Mouse (Mus musculus) MEL (cell line): ENCODE results near the gene Lpo. TPM values are rescaled to one million over a fixed set of nuclear protein-coding genes. Genes with fewer than 3 reads are reported as not detected.

Experiments
- DNase-seq: peaks from one replicate; pipeline ENCODE4 v3.0.0; 2011; ENCODE audit warnings: low read depth, low spot score
- H3K27ac ChIP-seq: 2 replicates; pipeline ENCODE4 v1.5.1; 2012; ENCODE audit warnings: low read depth, mild to moderate bottlenecking, control low read depth, low read length, moderate library complexity; ENCODE audit not compliant: control insufficient read depth
- H3K27me3 ChIP-seq, 2 experiments: fragments of 150-350 bp in 1 of 2; sonication (generic) in 1 of 2; 2 replicates each; pipeline ENCODE4 v1.6.1; 2012; ENCODE audit warnings: low read length in 2 of 2, mild to moderate bottlenecking in 2 of 2, improper control_type of control experiment in 1 of 2, moderate library complexity in 1 of 2; ENCODE audit not compliant: insufficient read depth in 2 of 2, control insufficient read depth in 1 of 2
- H3K36me3 ChIP-seq, 2 experiments: 2 replicates each; pipeline ENCODE4 v1.6.1; 2012 to 2014; ENCODE audit warnings: low read length in 2 of 2, improper control_type of control experiment in 1 of 2, inconsistent platforms in 1 of 2, mild to moderate bottlenecking in 1 of 2; ENCODE audit not compliant: insufficient read depth in 2 of 2, control insufficient read depth in 1 of 2
- H3K4me1 ChIP-seq, 2 experiments: fragments of 150-350 bp in 1 of 2; sonication (generic) in 1 of 2; 2 replicates each; pipeline ENCODE4 v1.6.1; 2012; ENCODE audit warnings: low read length in 2 of 2, improper control_type of control experiment in 1 of 2, mild to moderate bottlenecking in 1 of 2; ENCODE audit not compliant: insufficient read depth in 2 of 2, control insufficient read depth in 1 of 2
- H3K4me3 ChIP-seq, 2 experiments: fragments of 150-350 bp in 1 of 2; sonication (generic) in 1 of 2; 2 replicates each; pipeline ENCODE4 v1.5.1; 2012; ENCODE audit warnings: low read depth in 2 of 2, low read length in 2 of 2, mild to moderate bottlenecking in 2 of 2, moderate library complexity in 2 of 2, control low read depth in 1 of 2, improper control_type of control experiment in 1 of 2; ENCODE audit not compliant: control insufficient read depth in 1 of 2, insufficient read depth in 1 of 2
- H3K79me2 ChIP-seq: 2 replicates; pipeline ENCODE4 v1.6.1; 2012; ENCODE audit warnings: mild to moderate bottlenecking, low read length, moderate library complexity; ENCODE audit not compliant: control insufficient read depth, poor library complexity, insufficient read depth
- H3K9ac ChIP-seq: 2 replicates; pipeline ENCODE4 v1.6.1; 2012; ENCODE audit warnings: low read depth, mild to moderate bottlenecking, control low read depth, low read length, moderate library complexity; ENCODE audit not compliant: control insufficient read depth, poor library complexity, severe bottlenecking
- H3K9me3 ChIP-seq: fragments of 150-350 bp; sonication (generic); replicated peaks from 2 replicates; pipeline ENCODE4 v1.6.1; 2012; ENCODE audit warnings: mild to moderate bottlenecking, low read length, improper control_type of control experiment, moderate library complexity; ENCODE audit not compliant: insufficient read depth
- BHLHE40 ChIP-seq: IDR thresholded peaks from 2 replicates; pipeline ENCODE4 v1.6.1; 2012; ENCODE audit warnings: low read depth, mild to moderate bottlenecking, inconsistent platforms, low read length, improper control_type of control experiment, borderline replicate concordance
- CHD1 ChIP-seq: IDR thresholded peaks from 2 replicates; pipeline ENCODE4 v1.6.1; 2012; ENCODE audit warnings: low read depth, mild to moderate bottlenecking, inconsistent platforms, low read length, improper control_type of control experiment
- CHD2 ChIP-seq: IDR thresholded peaks from 2 replicates; pipeline ENCODE4 v1.6.1; 2011; ENCODE audit warnings: low read length, improper control_type of control experiment
- CTCF ChIP-seq, 3 experiments: IDR thresholded peaks in 2 of 3; conservative IDR thresholded peaks in 1 of 3; 2 replicates each; pipeline ENCODE4 v1.5.1; 2011 to 2012; ENCODE audit warnings: low read length in 3 of 3, low read depth in 2 of 3, mild to moderate bottlenecking in 2 of 3, improper control_type of control experiment in 1 of 3, inconsistent platforms in 1 of 3, mixed read lengths in 1 of 3, moderate library complexity in 1 of 3; ENCODE audit not compliant: control insufficient read depth in 1 of 3, insufficient read depth in 1 of 3, poor library complexity in 1 of 3, severe bottlenecking in 1 of 3
- E2F4 ChIP-seq: IDR thresholded peaks from 2 replicates; pipeline ENCODE4 v1.6.1; 2011; ENCODE audit warnings: low read depth, low read length, improper control_type of control experiment, borderline replicate concordance
- ELF1 ChIP-seq: IDR thresholded peaks from 2 replicates; pipeline ENCODE4 v1.6.1; 2014; ENCODE audit warnings: low read depth, mild to moderate bottlenecking, inconsistent platforms, low read length, improper control_type of control experiment, moderate library complexity
- EP300 ChIP-seq, 2 experiments: IDR thresholded peaks; 2 replicates each; pipeline ENCODE4 v1.6.1; 2011; ENCODE audit warnings: improper control_type of control experiment in 2 of 2, low read length in 2 of 2, low read depth in 1 of 2, mild to moderate bottlenecking in 1 of 2
- ETS1 ChIP-seq: IDR thresholded peaks from 2 replicates; pipeline ENCODE4 v1.6.1; 2012; ENCODE audit warnings: low read depth, mild to moderate bottlenecking, inconsistent platforms, low read length, improper control_type of control experiment, moderate library complexity
- GABPA ChIP-seq: IDR thresholded peaks from 2 replicates; pipeline ENCODE4 v1.6.1; 2012; ENCODE audit warnings: low read depth, mild to moderate bottlenecking, inconsistent platforms, low read length, improper control_type of control experiment, moderate library complexity
- GATA1 ChIP-seq: IDR thresholded peaks from 2 replicates; pipeline ENCODE4 v1.6.1; 2011; ENCODE audit warnings: low read depth, low read length, improper control_type of control experiment
- HCFC1 ChIP-seq: IDR thresholded peaks from 2 replicates; pipeline ENCODE4 v1.6.1; 2012; ENCODE audit warnings: low read depth, mild to moderate bottlenecking, inconsistent platforms, low read length, improper control_type of control experiment, moderate library complexity
- JUND ChIP-seq: IDR thresholded peaks from 2 replicates; pipeline ENCODE4 v1.6.1; 2011; ENCODE audit warnings: low read depth, mild to moderate bottlenecking, improper control_type of control experiment, low read length
- KAT2A ChIP-seq: conservative IDR thresholded peaks from 2 replicates; pipeline ENCODE4 v1.6.1; 2012; ENCODE audit warnings: low read depth, low read length, improper control_type of control experiment, inconsistent platforms
- MAFK ChIP-seq: IDR thresholded peaks from 2 replicates; pipeline ENCODE4 v1.6.1; 2011; ENCODE audit warnings: low read depth, mild to moderate bottlenecking, low read length, improper control_type of control experiment, borderline replicate concordance
- MAX ChIP-seq: IDR thresholded peaks from 2 replicates; pipeline ENCODE4 v1.6.1; 2011; ENCODE audit warnings: low read length, improper control_type of control experiment
- MAZ ChIP-seq: IDR thresholded peaks from 2 replicates; pipeline ENCODE4 v1.6.1; 2012; ENCODE audit warnings: low read depth, mild to moderate bottlenecking, inconsistent platforms, low read length, improper control_type of control experiment
- MEF2A ChIP-seq: IDR thresholded peaks from 2 replicates; pipeline ENCODE4 v1.6.1; 2014; ENCODE audit warnings: low read depth, mild to moderate bottlenecking, inconsistent platforms, low read length, improper control_type of control experiment; ENCODE audit not compliant: poor library complexity, insufficient replicate concordance, severe bottlenecking; ENCODE audit errors: extremely low read depth
- MYB ChIP-seq: IDR thresholded peaks from 2 replicates; pipeline ENCODE4 v1.6.1; 2011; ENCODE audit warnings: mild to moderate bottlenecking, low read depth, low read length, improper control_type of control experiment
- MYC ChIP-seq: IDR thresholded peaks from 2 replicates; pipeline ENCODE4 v1.6.1; 2011; ENCODE audit warnings: low read depth, mild to moderate bottlenecking, low read length, improper control_type of control experiment, moderate library complexity
- NELFE ChIP-seq: IDR thresholded peaks from 2 replicates; pipeline ENCODE4 v1.6.1; 2011; ENCODE audit warnings: low read depth, low read length, improper control_type of control experiment
- POLR2A ChIP-seq, 2 experiments: IDR thresholded peaks; 2 replicates each; pipeline ENCODE4 v1.6.1; 2011 to 2012; ENCODE audit warnings: low read length in 2 of 2, mild to moderate bottlenecking in 2 of 2, control low read depth in 1 of 2, improper control_type of control experiment in 1 of 2, low read depth in 1 of 2, moderate library complexity in 1 of 2; ENCODE audit not compliant: control insufficient read depth in 1 of 2, insufficient read depth in 1 of 2, poor library complexity in 1 of 2
- POLR2AphosphoS2 ChIP-seq: IDR thresholded peaks from 2 replicates; pipeline ENCODE4 v1.6.1; 2011; ENCODE audit warnings: low read length, improper control_type of control experiment
- POLR2AphosphoS5 ChIP-seq: IDR thresholded peaks from 2 replicates; pipeline ENCODE4 v1.6.1; 2012; ENCODE audit warnings: low read depth, borderline replicate concordance, mild to moderate bottlenecking, inconsistent platforms, low read length, moderate library complexity, mixed read lengths
- RAD21 ChIP-seq: IDR thresholded peaks from 2 replicates; pipeline ENCODE4 v1.6.1; 2011; ENCODE audit warnings: mild to moderate bottlenecking, low read depth, low read length, improper control_type of control experiment
- RCOR1 ChIP-seq: IDR thresholded peaks from 2 replicates; pipeline ENCODE4 v1.6.1; 2012; ENCODE audit warnings: low read depth, mild to moderate bottlenecking, inconsistent platforms, low read length, improper control_type of control experiment
- SIN3A ChIP-seq: IDR thresholded peaks from 2 replicates; pipeline ENCODE4 v1.6.1; 2012; ENCODE audit warnings: low read length, improper control_type of control experiment, inconsistent platforms
- SMC3 ChIP-seq: IDR thresholded peaks from 2 replicates; pipeline ENCODE4 v1.6.1; 2011; ENCODE audit warnings: low read depth, low read length, improper control_type of control experiment
- TAL1 ChIP-seq: IDR thresholded peaks from 2 replicates; pipeline ENCODE4 v1.6.1; 2012; ENCODE audit warnings: mild to moderate bottlenecking, inconsistent platforms, low read length, moderate library complexity, mixed read lengths
- TBP ChIP-seq: IDR thresholded peaks from 2 replicates; pipeline ENCODE4 v1.8.0; 2011; ENCODE audit warnings: low read depth, low read length, improper control_type of control experiment
- TCF12 ChIP-seq: IDR thresholded peaks from 2 replicates; pipeline ENCODE4 v1.6.1; 2014; ENCODE audit warnings: low read depth, mild to moderate bottlenecking, inconsistent platforms, low read length, improper control_type of control experiment, moderate library complexity
- UBTF ChIP-seq: IDR thresholded peaks from 2 replicates; pipeline ENCODE4 v1.6.1; 2012; ENCODE audit warnings: low read depth, mild to moderate bottlenecking, inconsistent platforms, low read length, improper control_type of control experiment, moderate library complexity, borderline replicate concordance; ENCODE audit not compliant: insufficient read depth
- USF1 ChIP-seq: IDR thresholded peaks from 2 replicates; pipeline ENCODE4 v1.6.1; 2014; ENCODE audit warnings: low read depth, mild to moderate bottlenecking, inconsistent platforms, low read length, improper control_type of control experiment, moderate library complexity
- USF2 ChIP-seq, 2 experiments: IDR thresholded peaks; 2 replicates each; pipeline ENCODE4 v1.6.1; 2011 to 2012; ENCODE audit warnings: improper control_type of control experiment in 2 of 2, low read length in 2 of 2, borderline replicate concordance in 1 of 2, inconsistent platforms in 1 of 2, low read depth in 1 of 2, mild to moderate bottlenecking in 1 of 2; ENCODE audit not compliant: insufficient read depth in 1 of 2
- ZC3H11A ChIP-seq: IDR thresholded peaks from 2 replicates; pipeline ENCODE4 v1.6.1; 2012; ENCODE audit warnings: low read depth, mild to moderate bottlenecking, inconsistent platforms, low read length, improper control_type of control experiment
- ZKSCAN1 ChIP-seq: IDR thresholded peaks from 2 replicates; pipeline ENCODE4 v1.6.1; 2012; ENCODE audit warnings: low read depth, mild to moderate bottlenecking, inconsistent platforms, low read length, improper control_type of control experiment, moderate library complexity
- ZNF384 ChIP-seq: IDR thresholded peaks from 2 replicates; pipeline ENCODE4 v1.6.1; 2012; ENCODE audit warnings: low read depth, mild to moderate bottlenecking, inconsistent platforms, low read length, improper control_type of control experiment
- polyA plus RNA-seq, 2 experiments: library from polyadenylated mRNA; stranded (reverse) in 1 of 2; unstranded in 1 of 2; fragments of >175 nt in 1 of 2; fragments of >200 nt in 1 of 2; gene quantifications; 2 replicates each; pipeline versions ENCODE4 v1.2.1 to v1.2.4; 2012; ENCODE audit warnings: low replicate concordance in 2 of 2, low read depth in 1 of 2; ENCODE audit not compliant: insufficient read length in 2 of 2, insufficient read depth in 1 of 2, missing spikeins in 1 of 2
- total RNA-seq: library from RNA; depleted of rRNA; stranded (reverse); fragments of 300-350 nt; gene quantifications from 2 replicates; pipeline ENCODE4 v1.2.3, GENCODE M21; 2012

Lpo gene
- total and polyA plus RNA-seq, 3 experiments: not detected

DNA sequence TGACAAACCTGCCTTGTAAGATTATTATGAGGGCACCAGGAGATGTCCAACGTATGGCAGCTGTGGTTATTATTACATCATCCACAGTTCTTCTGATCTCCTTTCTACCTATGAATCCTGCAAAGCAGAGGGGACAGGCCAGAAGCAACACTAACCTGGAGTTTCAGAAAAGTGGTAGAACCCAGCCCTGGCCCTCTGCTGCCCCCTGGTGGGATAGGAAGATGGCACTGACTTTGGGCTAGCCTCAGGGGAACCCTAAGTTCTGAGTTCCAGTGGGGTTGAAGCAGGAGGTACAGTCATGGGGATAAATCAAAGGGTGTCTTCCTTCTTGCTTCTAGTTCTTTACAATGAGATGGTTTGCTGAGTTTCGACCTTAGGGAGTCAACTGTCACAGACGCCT, 57.1 kb downstream of the Lpo start:
- no peak overlapping the region for H3K27ac ChIP-seq
- no peak overlapping the region for H3K9ac ChIP-seq
- H3K4me3 ChIP-seq: no peak overlapping the region
- TF ChIP-seq MYB: no peak
- TF ChIP-seq ZKSCAN1: no peak
- no peak; the same call in 1 of the 2 replicates for TF ChIP-seq BHLHE40
- TF ChIP-seq GATA1: no peak
- TF ChIP-seq POLR2AphosphoS5: no peak
- TF ChIP-seq RAD21: peak; percentile 97
- TF ChIP-seq CHD1: no peak
- TF ChIP-seq TCF12: no peak
- TF ChIP-seq EP300 (IDR thresholded peaks at IDR 0.05; ENCODE audit: low read depth in 1 of 2, low read length in 2 of 2): no peak
- no peak for TF ChIP-seq CHD2
- TF ChIP-seq MAX: no peak
- no peak for TF ChIP-seq ETS1
- no peak for TF ChIP-seq ZNF384
- TF ChIP-seq KAT2A: no peak
- no peak for TF ChIP-seq POLR2A (IDR thresholded peaks at IDR 0.05; ENCODE audit: control insufficient read depth in 1 of 2, insufficient read depth in 1 of 2, low read depth in 1 of 2, low read length in 2 of 2, poor library complexity in 1 of 2)
- no peak for TF ChIP-seq USF2 (IDR thresholded peaks at IDR 0.05; ENCODE audit: borderline replicate concordance in 1 of 2, insufficient read depth in 1 of 2, low read depth in 1 of 2, low read length in 2 of 2)
- no peak for TF ChIP-seq ELF1
- peak; percentile 98 for TF ChIP-seq SMC3
- no peak for TF ChIP-seq E2F4
- TF ChIP-seq GABPA: no peak
- TF ChIP-seq MEF2A: no peak
- TF ChIP-seq TAL1: no peak
- TF ChIP-seq MYC: no peak
- no peak for TF ChIP-seq NELFE
- TF ChIP-seq ZC3H11A: peak; percentile 98
- TF ChIP-seq UBTF: no peak
- no peak for TF ChIP-seq HCFC1
- TF ChIP-seq JUND: no peak
- TF ChIP-seq USF1: no peak
- peak; percentile 93 to 98 (median 94) for TF ChIP-seq CTCF (IDR thresholded peaks at IDR 0.05 in 2 of 3, conservative IDR thresholded peaks at IDR 0.05 in 1 of 3; ENCODE audit: control insufficient read depth in 1 of 3, insufficient read depth in 1 of 3, low read depth in 2 of 3, low read length in 3 of 3, poor library complexity in 1 of 3, severe bottlenecking in 1 of 3)
- TF ChIP-seq SIN3A: no peak
- 0 out of 2 replicates have a peak, but pooled peaks have one; percentile 34 for TF ChIP-seq TBP
- no peak for TF ChIP-seq MAZ
- no peak for TF ChIP-seq MAFK
- TF ChIP-seq RCOR1: no peak
- no peak for TF ChIP-seq POLR2AphosphoS2
- no peaks in the 10 kb centered on the region for H3K27me3 ChIP-seq
- H3K79me2 ChIP-seq: no peaks in the 10 kb centered on the region
- no peaks in the 10 kb centered on the region for H3K9me3 ChIP-seq
- DNase-seq: peak; percentile 84
- no peaks in the 10 kb centered on the region for H3K4me1 ChIP-seq
- H3K36me3 ChIP-seq: peaks cover 0 to 4% of the 10 kb centered on the region in 2 experiments; a peak in 1 of 4 replicates
